Mouse (Mus musculus): ENCODE measurements at regions not wholly inside any gene's neighbourhood (a gene's known extent, or its start where the extent isn't known, plus 50 kb on each side); places are given as distances from the start of the nearest gene placed in this dataset.
A peak's percentile ranks its signal among the peaks of the same experiment; 100 is the strongest.

GRCm38 (mm10) chr14:73730796-73731195 lies 69.8 kb downstream of the Gm21750 start:
- no peak for DNase-seq (ENCODE audit: low read depth)
- TF ChIP-seq POLR2A (IDR thresholded peaks at IDR 0.05; ENCODE audit: borderline replicate concordance, extremely low read depth, insufficient read depth, insufficient read length, poor library complexity, severe bottlenecking): no peak
- TF ChIP-seq CTCF (IDR thresholded peaks at IDR 0.05; ENCODE audit: borderline replicate concordance, extremely low read depth, insufficient read depth, insufficient read length): no peak

GRCm38 (mm10) chr14:73732161-73732560 lies 71.1 kb downstream of the Gm21750 start:
- TF ChIP-seq POLR2A (IDR thresholded peaks at IDR 0.05; ENCODE audit: borderline replicate concordance, extremely low read depth, insufficient read depth, insufficient read length, poor library complexity, severe bottlenecking): no peak
- TF ChIP-seq CTCF (IDR thresholded peaks at IDR 0.05; ENCODE audit: borderline replicate concordance, extremely low read depth, insufficient read depth, insufficient read length): no peak
- DNase-seq (ENCODE audit: low read depth): peak; percentile 51

GRCm38 (mm10) chr14:73750790-73751189 lies 89.8 kb downstream of the Gm21750 start:
- peak; percentile 43 for DNase-seq (ENCODE audit: low read depth)
- no peak for TF ChIP-seq CTCF (IDR thresholded peaks at IDR 0.05; ENCODE audit: borderline replicate concordance, extremely low read depth, insufficient read depth, insufficient read length)
- no peak for TF ChIP-seq POLR2A (IDR thresholded peaks at IDR 0.05; ENCODE audit: borderline replicate concordance, extremely low read depth, insufficient read depth, insufficient read length, poor library complexity, severe bottlenecking)

- no peak for TF ChIP-seq POLR2A (IDR thresholded peaks at IDR 0.05; ENCODE audit: borderline replicate concordance, extremely low read depth, insufficient read depth, insufficient read length, poor library complexity, severe bottlenecking)
- TF ChIP-seq CTCF (IDR thresholded peaks at IDR 0.05; ENCODE audit: borderline replicate concordance, extremely low read depth, insufficient read depth, insufficient read length): no peak
Measured at GRCm38 (mm10) chr14:73759986-73760385, 99.0 kb downstream of the Gm21750 start.

GRCm38 (mm10) chr14:73772964-73773363 lies 111.9 kb downstream of the Gm21750 start:
- no peak for TF ChIP-seq POLR2A (IDR thresholded peaks at IDR 0.05; ENCODE audit: borderline replicate concordance, extremely low read depth, insufficient read depth, insufficient read length, poor library complexity, severe bottlenecking)
- no peak for TF ChIP-seq CTCF (IDR thresholded peaks at IDR 0.05; ENCODE audit: borderline replicate concordance, extremely low read depth, insufficient read depth, insufficient read length)
- no peak for DNase-seq (ENCODE audit: low read depth)

More at GRCm38 (mm10) chr14:73759986-73760385, 99.0 kb downstream of the Gm21750 start:
- peak; percentile 44 for DNase-seq (ENCODE audit: low read depth)

GRCm38 (mm10) chr14:73773810-73774209 lies 112.8 kb downstream of the Gm21750 start:
- no peak for TF ChIP-seq POLR2A (IDR thresholded peaks at IDR 0.05; ENCODE audit: borderline replicate concordance, extremely low read depth, insufficient read depth, insufficient read length, poor library complexity, severe bottlenecking)
- DNase-seq (ENCODE audit: low read depth): no peak

- DNase-seq (ENCODE audit: low read depth): peak; percentile 84
Measured at GRCm38 (mm10) chr14:73776066-73776465, 115.0 kb downstream of the Gm21750 start.

GRCm38 (mm10) chr14:73807169-73807568 lies 146.1 kb downstream of the Gm21750 start:
- DNase-seq (ENCODE audit: low read depth): no peak
- TF ChIP-seq CTCF (IDR thresholded peaks at IDR 0.05; ENCODE audit: borderline replicate concordance, extremely low read depth, insufficient read depth, insufficient read length) (no peak), POLR2A (IDR thresholded peaks at IDR 0.05; ENCODE audit: borderline replicate concordance, extremely low read depth, insufficient read depth, insufficient read length, poor library complexity, severe bottlenecking) (no peak)

More at GRCm38 (mm10) chr14:73776066-73776465, 115.0 kb downstream of the Gm21750 start:
- TF ChIP-seq CTCF (IDR thresholded peaks at IDR 0.05; ENCODE audit: borderline replicate concordance, extremely low read depth, insufficient read depth, insufficient read length) (peak; percentile 78; the same call in 1 of the 2 replicates), POLR2A (IDR thresholded peaks at IDR 0.05; ENCODE audit: borderline replicate concordance, extremely low read depth, insufficient read depth, insufficient read length, poor library complexity, severe bottlenecking) (no peak)

- no peak for TF ChIP-seq POLR2A (IDR thresholded peaks at IDR 0.05; ENCODE audit: borderline replicate concordance, extremely low read depth, insufficient read depth, insufficient read length, poor library complexity, severe bottlenecking)
- TF ChIP-seq CTCF (IDR thresholded peaks at IDR 0.05; ENCODE audit: borderline replicate concordance, extremely low read depth, insufficient read depth, insufficient read length): no peak
- no peak for DNase-seq (ENCODE audit: low read depth)
Measured at GRCm38 (mm10) chr14:73838890-73839289, 177.9 kb downstream of the Gm21750 start.

GRCm38 (mm10) chr14:73861782-73862181 lies 200.8 kb downstream of the Gm21750 start:
- DNase-seq (ENCODE audit: low read depth): no peak
- TF ChIP-seq POLR2A (IDR thresholded peaks at IDR 0.05; ENCODE audit: borderline replicate concordance, extremely low read depth, insufficient read depth, insufficient read length, poor library complexity, severe bottlenecking) (no peak), CTCF (IDR thresholded peaks at IDR 0.05; ENCODE audit: borderline replicate concordance, extremely low read depth, insufficient read depth, insufficient read length) (no peak)

GRCm38 (mm10) chr14:73874337-73874736 lies 213.3 kb downstream of the Gm21750 start:
- no peak for DNase-seq (ENCODE audit: low read depth)
- TF ChIP-seq POLR2A (IDR thresholded peaks at IDR 0.05; ENCODE audit: borderline replicate concordance, extremely low read depth, insufficient read depth, insufficient read length, poor library complexity, severe bottlenecking): no peak
- TF ChIP-seq CTCF (IDR thresholded peaks at IDR 0.05; ENCODE audit: borderline replicate concordance, extremely low read depth, insufficient read depth, insufficient read length): no peak

- DNase-seq (ENCODE audit: low read depth): no peak
- TF ChIP-seq CTCF (IDR thresholded peaks at IDR 0.05; ENCODE audit: borderline replicate concordance, extremely low read depth, insufficient read depth, insufficient read length) (no peak), POLR2A (IDR thresholded peaks at IDR 0.05; ENCODE audit: borderline replicate concordance, extremely low read depth, insufficient read depth, insufficient read length, poor library complexity, severe bottlenecking) (no peak)
Measured at GRCm38 (mm10) chr14:73875916-73876315, 214.9 kb downstream of the Gm21750 start.
